Mouse (Mus musculus): Measurements from ENCODE around the gene Nudt22.

DNA sequence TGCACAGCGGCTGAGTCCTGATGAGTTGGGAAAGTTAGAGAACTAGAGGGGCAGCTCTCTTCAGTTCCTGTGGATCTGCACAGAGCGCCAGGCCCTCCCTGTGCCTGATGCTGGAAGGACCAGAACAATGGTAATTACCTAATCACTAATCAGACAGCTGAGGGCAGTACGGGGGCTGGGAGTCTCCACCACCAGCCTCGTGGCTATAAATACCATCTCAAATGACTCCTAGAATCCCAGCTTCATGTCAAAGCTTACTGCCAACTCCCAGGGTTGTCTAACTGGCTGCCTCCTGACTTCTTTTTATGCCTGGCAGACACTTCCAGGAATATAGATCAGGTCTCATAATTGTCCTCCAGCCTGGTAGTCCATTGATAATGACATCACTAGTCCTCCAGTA, 48.8 kb upstream of the Nudt22 start:
- TF ChIP-seq CTCF (IDR thresholded peaks at IDR 0.05; ENCODE audit: low read depth, low read length) (no peak), POLR2AphosphoS5 (IDR thresholded peaks at IDR 0.05; ENCODE audit: insufficient replicate concordance, low read depth, low read length) (no peak), TAL1 (conservative IDR thresholded peaks at IDR 0.05; ENCODE audit: low read depth, low read length) (no peak), GATA1 (IDR thresholded peaks at IDR 0.05; ENCODE audit: borderline replicate concordance, low read length) (no peak), GATA2 (IDR thresholded peaks at IDR 0.05; ENCODE audit: borderline replicate concordance, low read depth, low read length) (no peak)

Measured in G1E (cell line).